Mouse (Mus musculus): ENCODE data around the gene Cnih3.

GRCm38 (mm10) chr1:181395234-181395828 lies 42.9 kb downstream of the Cnih3 start:
- TF ChIP-seq CTCF (IDR thresholded peaks at IDR 0.05; ENCODE audit: control insufficient read depth, insufficient read depth, low read length) (no peak), POLR2A (IDR thresholded peaks at IDR 0.05; ENCODE audit: borderline replicate concordance, control insufficient read depth, low read depth, low read length) (no peak)

Data from bone marrow, adult 2 months (tissue).